Mouse (Mus musculus) neural tube, embryonic 10.5 days (tissue): ENCODE measurements around the gene Tomm40l.
"Not testable (repeated sequence)": the region's sequence is repeated elsewhere in the genome, so short reads cannot be mapped to it uniquely, and the experiment has no call there.

Experiments used
- DNase-seq: peaks from one replicate; pipeline ENCODE4 v3.0.0-alpha.2; 2017; ENCODE audit warnings: low spot score; ENCODE audit errors: extremely low spot score

Tomm40l gene

DNA sequence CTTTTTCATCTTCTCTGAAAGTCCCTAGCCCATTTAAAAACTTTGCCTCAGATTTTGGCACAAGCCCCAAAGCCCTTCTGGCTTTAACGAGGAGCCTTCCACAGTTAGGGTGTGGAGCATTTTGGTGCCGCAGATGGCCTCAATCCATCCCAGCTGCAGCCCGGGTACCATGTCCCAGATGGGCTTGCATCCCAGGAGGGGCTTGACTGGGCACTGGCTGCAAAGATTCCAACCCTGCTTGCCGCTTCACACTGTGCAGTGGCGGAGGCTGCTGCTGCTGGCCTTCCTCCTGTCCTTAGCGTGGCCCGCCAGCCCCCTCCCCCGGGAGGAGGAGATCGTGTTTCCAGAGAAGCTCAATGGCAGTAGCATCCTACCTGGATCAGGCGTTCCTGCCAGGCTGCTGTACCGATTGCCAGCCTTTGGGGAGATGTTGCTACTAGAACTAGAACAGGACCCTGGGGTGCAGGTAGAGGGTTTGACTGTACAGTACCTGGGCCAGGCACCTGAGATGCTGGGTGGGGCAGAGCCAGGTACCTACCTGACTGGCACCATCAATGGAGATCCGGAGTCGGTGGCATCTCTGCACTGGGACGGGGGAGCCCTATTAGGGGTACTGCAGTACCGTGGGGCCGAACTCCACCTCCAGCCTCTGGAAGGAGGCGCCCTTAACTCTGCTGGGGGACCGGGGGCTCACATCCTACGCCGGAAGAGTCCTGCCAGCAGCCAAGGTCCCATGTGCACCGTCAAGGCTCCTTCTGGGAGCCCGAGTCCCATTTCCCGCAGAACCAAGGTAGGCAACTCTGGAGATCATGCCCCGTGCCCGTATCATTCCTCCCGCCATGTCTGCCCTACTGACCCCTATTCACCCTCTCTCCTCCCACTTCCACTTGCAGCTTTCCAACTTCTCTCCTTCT is 28.6 kb upstream of the Tomm40l start, which contains the start of gene Ndufs2:
Ndufs2 (minus strand) TSS at position 709 of the 914 bp plus-strand sequence.
- peak; percentile 50 for DNase-seq

DNA sequence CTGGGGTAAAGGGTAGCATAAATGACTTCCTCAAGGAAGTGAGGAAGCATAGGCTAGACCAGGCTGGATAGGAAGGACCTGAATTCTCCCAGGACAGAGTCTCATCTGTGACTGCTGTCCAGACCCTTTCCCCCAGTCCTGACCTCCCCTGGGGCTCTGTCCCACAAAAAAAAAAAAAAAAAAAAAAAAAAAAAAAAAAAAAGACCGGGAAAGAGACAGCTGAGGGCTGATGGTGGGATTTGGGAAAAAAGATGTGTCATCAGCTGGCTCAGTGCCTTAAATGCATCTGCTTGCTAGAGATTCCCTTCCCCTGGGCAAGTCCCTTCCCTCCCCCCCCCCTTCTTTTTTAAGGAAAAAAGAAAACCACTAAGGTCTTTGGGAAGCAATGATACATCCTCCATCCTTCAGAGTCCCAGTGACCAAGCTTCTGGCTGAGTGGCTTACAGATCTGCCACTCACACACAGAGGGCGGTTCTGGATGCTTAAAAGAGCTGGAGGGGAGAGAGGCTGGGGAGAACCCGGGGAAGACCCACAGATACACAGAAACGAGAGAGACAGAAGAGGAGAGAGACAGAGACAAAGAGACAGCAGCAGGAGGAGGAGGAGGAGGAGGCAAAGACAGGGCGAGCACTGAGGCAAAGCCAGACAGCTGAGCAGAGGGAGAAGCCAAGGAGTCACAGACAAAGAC is 27.7 kb upstream of the Tomm40l start, which contains the start of gene Adamts4:
Adamts4 (plus strand) TSS at position 509 of the 688 bp plus-strand sequence.
- DNase-seq: peak; percentile 54

DNA sequence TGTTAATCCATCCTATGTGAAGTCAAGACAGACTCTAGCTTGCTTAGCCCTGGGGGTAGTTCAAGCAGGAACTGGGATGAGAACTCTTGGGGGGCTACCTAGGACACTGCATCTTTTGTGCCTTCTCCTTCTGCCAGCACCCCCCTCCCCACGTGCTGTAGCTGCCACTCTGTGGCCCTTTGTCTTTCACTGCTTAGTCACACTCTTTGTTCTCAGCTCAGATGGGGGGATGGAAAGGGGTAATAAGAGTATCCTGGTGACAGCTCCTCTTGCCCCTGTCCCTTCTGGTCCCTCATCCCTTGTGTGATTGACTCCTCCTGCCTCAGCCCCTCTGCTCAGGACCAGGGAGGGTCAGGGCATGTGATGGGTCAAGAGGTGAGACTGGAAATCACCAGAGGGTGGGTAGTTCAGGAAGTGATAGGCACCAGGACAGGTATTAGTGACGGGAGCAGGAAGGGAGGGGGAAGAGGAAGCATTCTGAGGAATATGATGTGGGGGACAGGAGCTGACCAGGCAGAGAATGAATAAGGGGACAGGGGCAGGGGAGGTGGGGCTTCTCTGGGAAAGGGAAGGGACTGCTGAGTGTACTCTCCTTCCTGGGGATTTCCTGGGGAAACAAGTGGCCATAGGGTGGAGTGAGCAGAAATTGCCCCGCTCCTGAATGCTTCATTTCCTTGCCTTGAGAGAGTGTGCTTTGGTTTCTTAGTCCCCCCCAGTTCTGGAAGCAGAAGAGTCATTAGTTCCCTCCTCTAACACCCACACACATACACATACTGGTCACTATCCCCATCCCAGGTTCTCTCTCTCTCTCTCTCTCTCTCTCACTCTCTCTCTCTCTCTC is 26.3 kb upstream of the Tomm40l start:
- DNase-seq: no peak

DNA sequence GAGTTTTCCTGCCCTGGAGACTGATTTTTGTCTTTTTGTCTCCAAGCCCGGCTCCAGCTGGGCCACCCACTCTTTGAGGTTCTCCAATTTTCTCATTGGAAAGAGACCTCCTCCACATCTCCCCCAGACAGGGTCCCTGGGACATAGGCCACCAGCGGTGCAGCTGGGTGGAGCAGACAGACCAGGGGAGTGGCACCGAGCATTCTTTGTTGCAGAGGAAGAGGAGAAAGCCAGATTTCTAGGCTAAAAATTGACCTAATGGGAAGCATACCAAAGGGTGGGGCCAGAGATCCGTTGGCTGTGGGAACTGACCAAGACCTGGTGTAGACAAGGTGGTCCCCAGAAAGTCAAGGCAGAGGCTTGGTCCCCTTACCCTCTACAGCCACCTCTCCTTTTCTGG is 25.6 kb upstream of the Tomm40l start:
- DNase-seq: no peak

DNA sequence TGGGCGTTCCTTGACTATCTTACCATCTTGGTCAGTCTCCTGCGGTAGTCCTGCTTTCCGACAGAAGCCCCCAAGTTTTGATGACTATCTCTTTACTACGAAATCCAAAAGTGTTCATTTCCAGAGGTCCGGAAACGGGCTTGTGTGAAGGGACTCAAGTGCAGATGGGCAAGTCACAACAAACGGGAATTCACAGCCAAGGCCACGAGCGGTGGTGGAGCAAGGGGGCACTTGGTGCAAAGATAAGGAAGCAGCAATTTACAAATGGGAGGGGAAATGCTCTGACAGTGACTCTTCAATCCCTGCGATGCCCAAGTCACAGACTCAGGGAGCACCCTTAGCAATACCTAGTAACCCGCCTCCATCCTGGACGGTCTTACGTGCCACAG is 25.1 kb upstream of the Tomm40l start:
- no peak for DNase-seq

DNA sequence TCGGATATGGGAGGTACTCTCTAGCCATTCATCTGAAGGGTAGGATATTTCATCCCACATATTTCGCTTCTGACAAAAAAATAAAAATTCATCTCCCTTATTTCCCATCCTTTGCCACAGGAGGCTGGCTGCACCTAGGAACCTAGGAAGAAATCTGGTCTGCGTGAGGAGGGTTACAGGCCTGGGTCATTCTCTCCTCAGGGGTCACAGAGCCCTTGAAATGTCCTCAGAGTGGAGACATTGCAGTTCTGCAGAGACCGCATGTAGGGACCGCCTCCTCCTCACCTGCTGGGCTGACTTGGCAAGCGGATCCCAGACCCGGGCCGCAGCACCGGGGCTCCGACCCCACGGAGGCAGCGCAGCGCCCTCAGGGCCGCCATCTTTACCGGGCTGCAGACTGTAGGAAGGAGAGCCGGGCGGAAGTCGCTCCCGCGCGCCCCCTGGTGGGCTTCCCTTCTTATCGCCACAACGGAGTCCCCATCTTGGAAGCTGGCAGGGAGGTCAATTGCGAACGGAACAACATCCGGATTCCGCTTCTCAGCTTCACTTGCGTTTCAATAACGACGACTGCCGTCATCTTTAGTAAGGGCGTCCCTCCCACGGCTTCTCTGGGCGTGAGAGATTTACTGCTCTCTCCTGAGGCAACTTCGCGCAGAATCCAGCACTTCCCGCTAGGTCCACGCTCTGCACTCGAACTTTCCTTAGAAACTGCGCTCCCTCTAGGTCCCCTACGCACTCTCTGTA is 24.6 kb upstream of the Tomm40l start:
- DNase-seq: peak; percentile 98

DNA sequence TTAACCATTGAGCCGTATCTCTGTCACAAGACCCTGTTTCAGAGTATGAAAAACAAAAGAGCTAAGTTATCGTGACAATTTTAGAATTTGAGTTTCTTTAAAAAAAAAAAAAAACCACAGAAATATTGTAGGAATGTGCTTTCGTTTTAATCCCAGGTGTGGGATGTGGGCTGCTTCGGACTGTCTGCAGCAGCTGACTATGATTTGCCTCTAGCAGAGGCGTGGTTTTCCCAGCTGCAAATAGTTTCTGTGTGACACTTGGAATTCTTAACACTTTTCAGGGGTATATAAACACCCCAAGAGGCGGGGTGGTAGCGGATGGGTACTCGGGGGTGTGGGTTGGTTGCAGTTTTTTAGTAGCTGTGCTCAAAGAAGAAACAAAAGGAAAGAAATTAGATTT is 23.0 kb upstream of the Tomm40l start:
- no peak for DNase-seq

DNA sequence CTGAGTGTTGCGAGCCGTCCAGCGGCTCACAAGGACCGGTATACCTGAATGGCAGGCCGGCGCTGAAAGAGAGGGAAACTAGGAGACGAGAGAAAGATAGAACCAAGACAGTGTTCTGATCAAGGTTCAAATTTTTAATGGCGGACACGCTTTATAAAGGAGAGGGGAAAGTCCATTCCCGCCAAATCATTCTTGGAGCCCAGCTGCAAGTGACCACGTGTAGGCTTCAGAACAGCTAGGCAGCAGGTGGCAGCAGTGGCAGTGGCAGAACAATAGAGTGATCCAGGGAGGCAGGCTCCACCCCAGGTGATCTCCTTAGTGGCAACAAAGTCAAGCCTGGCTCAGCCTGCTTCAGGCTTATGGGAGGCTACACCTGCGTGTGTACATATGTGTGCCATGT is 19.6 kb upstream of the Tomm40l start:
- not testable (repeated sequence) for DNase-seq

DNA sequence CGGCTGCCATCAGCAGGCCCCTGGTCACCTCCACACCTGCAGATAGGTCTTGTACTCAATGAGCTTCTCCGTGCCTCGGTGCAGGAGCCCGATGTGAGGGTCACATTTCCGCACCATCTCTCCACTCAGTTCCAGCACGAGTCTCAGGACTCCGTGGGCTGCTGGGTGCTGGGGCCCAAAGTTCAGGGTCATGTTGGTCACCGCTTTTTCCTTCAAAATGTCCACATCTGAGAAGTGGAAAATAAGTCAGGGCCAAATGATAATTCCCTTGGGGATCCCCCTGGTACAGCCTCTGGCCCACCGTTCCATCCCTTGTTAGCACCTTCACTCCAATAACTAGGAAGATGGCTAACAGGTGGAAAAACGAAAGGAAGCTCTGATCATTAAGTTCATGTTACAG is 18.6 kb upstream of the Tomm40l start:
- DNase-seq: no peak

DNA sequence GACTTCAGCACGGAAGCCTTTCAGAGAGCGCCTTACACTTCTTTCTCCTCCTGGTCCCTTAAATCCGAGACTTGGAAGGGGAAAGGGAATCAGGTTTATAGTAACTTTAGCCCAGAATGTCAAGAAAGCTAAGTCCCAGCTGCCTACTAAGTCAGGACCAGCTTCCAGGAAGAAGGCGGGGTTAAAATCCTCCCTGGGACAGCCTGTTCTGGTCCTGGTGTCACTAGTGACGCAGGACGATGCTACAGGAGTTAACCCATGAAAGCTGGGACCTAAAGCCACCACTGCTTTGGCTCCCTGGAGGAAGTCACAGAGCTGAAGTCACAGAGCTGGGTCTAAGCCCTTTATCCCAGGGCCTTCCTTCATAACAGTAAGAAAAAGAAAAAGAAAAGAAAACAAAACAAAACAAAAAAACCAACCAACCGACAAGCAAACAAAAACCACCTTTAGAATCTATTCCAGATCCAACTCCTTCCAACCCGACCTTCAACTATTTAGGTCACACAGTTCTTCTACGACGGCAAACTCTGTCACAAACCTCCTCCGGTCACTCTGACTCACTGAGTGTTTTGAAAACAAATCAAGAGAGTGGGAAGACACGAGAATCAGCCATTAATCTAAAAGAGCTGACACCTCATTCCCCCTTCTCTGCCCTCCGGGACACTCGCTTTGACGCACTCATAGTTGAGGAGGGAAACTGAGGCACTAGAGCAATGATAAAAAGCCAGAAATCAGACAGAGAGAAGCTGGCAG is 17.9 kb upstream of the Tomm40l start:
- DNase-seq: no peak

DNA sequence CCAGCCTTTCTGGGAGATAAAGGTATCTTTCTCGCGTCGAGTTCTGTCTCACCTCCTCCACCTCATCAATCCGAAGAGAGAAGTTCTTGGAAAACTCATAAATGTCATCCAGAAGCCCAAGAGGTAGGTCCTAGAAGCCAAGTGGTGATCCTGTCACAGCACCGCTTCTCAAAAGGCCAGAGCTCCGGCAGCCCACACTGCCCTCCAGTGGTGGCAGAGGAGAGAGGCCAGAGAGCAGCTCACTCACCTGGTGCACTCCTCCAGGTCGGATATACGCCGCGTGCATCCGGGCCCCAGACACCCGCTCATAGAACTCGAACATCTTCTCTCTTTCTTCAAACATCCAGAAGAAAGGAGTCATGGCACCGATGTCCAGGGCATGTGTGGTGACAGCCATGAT is 16.1 kb upstream of the Tomm40l start:
- no peak for DNase-seq

DNA sequence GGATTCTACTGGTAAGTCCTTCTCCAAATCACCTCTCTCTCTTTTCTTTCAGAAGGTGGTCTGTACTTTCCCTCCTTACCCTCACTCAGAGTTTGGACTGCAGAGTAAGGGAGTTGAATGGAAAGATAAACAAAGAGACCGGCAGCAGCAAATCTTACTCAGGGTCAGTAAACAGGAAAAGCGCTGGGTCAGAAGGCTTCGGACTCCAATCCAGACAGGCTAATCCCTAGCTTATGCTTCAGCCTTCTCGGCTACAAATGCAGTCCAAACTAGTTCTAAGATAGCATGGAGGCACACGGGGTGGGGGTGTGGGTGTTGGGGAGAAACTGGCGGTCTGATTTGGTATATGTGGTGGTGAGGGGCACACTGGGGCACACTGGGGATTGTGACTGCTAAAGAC is 15.1 kb upstream of the Tomm40l start:
- DNase-seq: no peak

DNA sequence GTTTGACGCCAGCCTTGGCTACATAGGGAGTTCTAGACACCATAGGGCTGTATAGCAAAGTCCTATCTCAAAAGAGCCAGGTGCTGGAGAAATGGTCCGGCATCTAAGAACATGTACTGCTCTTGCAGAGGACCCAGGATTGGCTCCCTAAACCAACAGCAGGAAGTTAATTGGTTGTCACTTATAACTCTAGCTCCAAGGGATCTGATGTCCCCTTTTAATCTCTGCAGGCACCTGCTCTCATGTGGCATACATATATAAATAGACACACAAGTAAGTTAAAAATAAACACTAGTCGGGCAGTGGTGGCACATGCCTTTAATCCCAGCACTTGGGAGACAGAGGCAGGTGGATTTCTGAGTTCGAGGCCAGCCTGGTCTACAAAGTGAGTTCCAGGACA is 13.5 kb upstream of the Tomm40l start:
- DNase-seq: no peak

DNA sequence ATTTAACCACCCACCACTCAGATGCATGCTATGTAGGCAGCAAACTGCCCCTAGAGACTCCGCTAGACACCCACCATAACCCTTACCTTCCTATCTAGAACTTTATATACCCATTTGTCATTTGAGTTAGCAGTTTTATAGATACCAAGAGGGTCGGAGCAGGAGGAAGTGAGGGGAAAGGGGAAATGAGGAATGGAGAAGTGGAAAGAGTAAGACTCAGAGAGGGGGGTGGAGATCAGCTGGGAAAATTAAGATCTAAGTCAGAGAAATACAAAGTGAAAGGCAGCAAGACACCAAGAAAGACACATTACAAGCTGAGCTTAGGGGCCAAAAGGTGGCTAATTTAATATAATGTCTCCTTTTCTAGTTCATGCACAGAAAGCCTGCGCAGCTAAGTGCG is 12.2 kb upstream of the Tomm40l start:
- no peak for DNase-seq

DNA sequence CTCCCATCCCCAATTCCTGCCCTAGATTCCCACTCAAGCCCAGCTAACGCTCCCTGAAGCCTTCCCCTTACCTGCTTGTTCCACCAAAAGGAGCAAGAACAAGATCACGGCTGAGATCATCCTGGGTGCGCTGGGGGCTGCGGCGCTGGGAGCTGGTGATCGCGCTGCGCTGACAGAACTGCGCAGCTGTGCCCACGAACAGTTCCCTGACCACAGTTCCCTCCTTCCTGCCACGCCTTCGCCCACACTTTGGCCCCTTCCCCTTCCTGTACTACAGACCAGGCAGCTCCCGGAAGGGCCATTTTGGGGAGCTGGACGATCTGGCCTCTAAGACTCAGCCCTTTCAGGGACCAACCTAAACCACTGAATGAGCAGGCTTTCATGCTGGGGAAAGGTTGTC is 11.8 kb upstream of the Tomm40l start, which contains the start of gene Fcer1g:
Fcer1g (minus strand) TSS at position 240 of the 400 bp plus-strand sequence.
- DNase-seq: no peak

DNA sequence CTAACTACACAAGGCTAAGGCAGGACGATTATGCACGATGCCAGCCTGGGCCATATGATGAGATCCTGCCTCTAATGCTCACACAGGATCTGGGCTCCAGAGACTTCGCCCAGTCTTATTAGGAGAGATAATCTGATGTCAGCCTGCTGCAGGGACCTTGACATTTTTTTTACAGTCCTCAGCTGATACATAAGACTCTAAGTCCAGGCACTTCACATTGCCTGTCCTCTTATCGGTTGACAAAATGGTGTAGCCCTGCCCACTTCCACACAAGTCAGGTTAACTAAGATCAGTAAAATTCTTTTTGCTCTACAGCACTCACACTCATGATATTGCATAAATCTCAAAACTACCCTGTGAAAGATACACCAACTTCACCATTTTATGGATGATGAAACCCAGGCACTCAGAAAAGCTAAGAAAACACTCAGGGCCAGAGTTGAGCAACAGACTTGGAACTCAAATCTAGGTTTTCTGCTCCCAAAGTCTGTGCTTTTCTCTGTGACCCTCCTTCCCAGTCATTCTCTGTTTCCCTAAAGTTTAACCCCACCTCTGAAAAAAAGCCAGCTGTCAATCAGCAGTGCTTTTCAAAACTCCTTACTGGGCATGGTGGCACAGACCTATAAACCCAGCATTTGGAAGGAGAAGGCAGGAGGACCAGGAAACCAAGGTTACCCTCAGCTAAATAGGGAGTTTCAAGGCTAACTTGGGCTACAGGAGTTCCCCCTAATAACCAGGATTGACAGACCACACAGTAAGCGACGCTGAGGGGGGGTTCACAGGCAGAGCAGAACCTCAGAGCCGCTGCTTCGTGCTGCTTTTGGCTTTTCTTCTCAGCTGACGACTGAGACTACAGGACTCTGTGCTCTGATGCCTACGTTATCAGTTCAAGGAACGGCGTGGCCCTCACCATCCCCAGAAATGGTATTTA is 10.8 kb upstream of the Tomm40l start:
- no peak for DNase-seq

DNA sequence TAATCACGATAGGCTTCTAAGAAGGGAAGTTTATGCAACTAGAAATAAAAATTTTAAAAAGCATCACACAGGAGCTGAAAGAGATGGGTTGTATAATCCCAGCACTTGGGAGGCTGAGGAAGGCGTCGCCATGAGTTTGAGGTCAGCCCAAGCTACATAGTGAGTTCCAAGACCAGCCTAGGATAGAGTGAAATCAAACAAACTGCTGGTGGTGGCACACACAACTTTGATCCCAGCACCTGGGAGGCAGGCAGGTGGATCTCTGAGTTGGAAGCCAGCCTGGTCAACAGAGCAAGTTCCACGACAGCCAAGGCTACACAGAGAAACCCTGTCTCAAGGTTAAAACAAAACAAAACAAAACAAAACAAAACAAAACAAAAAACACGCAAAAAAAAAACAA is 10.0 kb upstream of the Tomm40l start:
- no peak for DNase-seq

DNA sequence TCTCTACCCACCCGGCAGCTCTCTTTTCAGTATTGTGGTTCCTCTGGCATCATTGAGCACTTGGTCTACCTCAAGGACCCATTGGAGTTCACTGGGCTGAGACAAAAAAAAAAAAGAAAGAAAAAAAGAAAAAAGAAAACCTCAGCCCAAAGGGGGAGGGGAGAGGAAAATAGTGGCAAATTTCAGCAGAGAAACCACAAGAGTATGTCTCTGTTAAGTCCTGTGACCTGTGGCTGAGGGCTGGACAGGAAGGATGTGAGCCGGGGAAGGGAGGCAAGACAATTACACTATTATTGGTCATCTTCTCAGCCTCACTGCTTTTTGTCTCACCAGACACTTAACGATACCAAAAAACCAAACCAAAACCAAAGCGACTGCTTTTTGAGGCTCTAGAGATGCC is 9.5 kb upstream of the Tomm40l start:
- DNase-seq: no peak

DNA sequence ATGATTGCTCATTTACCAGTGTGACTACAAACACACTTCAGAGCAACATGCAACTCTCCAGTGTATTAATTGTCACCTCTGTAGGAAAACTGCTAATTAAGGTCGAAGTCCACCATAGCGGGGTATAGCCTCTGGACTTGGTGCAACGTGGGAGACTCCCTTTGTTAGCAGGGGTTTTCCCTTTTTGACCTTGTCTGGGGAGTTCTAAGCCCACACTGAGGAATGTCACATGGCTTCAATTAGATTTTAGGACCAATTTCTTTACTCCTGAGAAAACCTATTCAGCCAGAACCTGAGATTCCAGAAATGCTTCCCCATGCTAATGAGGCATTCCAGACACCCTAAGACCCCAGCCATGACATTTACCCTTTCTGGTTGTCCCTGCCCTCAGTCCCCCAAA is 7.9 kb upstream of the Tomm40l start:
- no peak for DNase-seq
